Mouse (Mus musculus): Measurements from ENCODE around the gene Plekha3.

Gene Plekha3

GRCm38 (mm10) chr2:76676401-76677226 is 1.5 kb downstream of the Plekha3 start:
- in situ Hi-C loops (cut with MboI, MseI) = no loop called here

GRCm38 (mm10) chr2:76682301-76682700 is 7.2 kb downstream of the Plekha3 start:
- in situ Hi-C loops (cut with MboI, MseI) = loop anchor here (10.0 kb wide), 2 partner anchors 1252 to 1398 kb away; no protein-coding TSS in a partner anchor

- in situ Hi-C loops (cut with MboI, MseI) = loop anchor here (10.0 kb wide), 2 partner anchors 1248 to 1402 kb away; no protein-coding TSS in a partner anchor
These were observed 11.9 kb downstream of the Plekha3 start for GRCm38 (mm10) chr2:76686986-76687385.

GRCm38 (mm10) chr2:76687608-76688007 is 12.5 kb downstream of the Plekha3 start:
- in situ Hi-C loops (cut with MboI, MseI) = loop anchor here (10.0 kb wide), 2 partner anchors 1247 to 1403 kb away; no protein-coding TSS in a partner anchor

GRCm38 (mm10) chr2:76688162-76688561 is 13.1 kb downstream of the Plekha3 start:
- in situ Hi-C loops (cut with MboI, MseI) = loop anchor here (10.0 kb wide), 2 partner anchors 1247 to 1403 kb away; no protein-coding TSS in a partner anchor

GRCm38 (mm10) chr2:76690436-76691204 is 15.5 kb downstream of the Plekha3 start:
- in situ Hi-C loops (cut with MboI, MseI) = loop anchor here (10.0 kb wide), 1 partner anchor 1636 kb away; no protein-coding TSS in a partner anchor

- in situ Hi-C loops (cut with MboI, MseI) = loop anchor here (10.0 kb wide), 1 partner anchor 1639 kb away; no protein-coding TSS in a partner anchor
These were observed 18.7 kb downstream of the Plekha3 start for GRCm38 (mm10) chr2:76693765-76694164.

- in situ Hi-C loops (cut with MboI, MseI) = loop anchor here (10.0 kb wide), 1 partner anchor 1640 kb away; no protein-coding TSS in a partner anchor
These were observed 20.2 kb downstream of the Plekha3 start for GRCm38 (mm10) chr2:76695290-76695689.

GRCm38 (mm10) chr2:76702188-76702587 is 27.1 kb downstream of the Plekha3 start:
- in situ Hi-C loops (cut with MboI, MseI) = no loop called here

GRCm38 (mm10) chr2:76702751-76703150 is 27.7 kb downstream of the Plekha3 start:
- in situ Hi-C loops (cut with MboI, MseI) = no loop called here

GRCm38 (mm10) chr2:76705655-76706054 is 30.6 kb downstream of the Plekha3 start:
- in situ Hi-C loops (cut with MboI, MseI) = no loop called here

GRCm38 (mm10) chr2:76708512-76708911 is 33.4 kb downstream of the Plekha3 start:
- in situ Hi-C loops (cut with MboI, MseI) = no loop called here

- in situ Hi-C loops (cut with MboI, MseI) = no loop called here
These were observed 39.9 kb downstream of the Plekha3 start for GRCm38 (mm10) chr2:76714984-76715383.

GRCm38 (mm10) chr2:76719650-76720049 is 44.6 kb downstream of the Plekha3 start:
- in situ Hi-C loops (cut with MboI, MseI) = no loop called here
